Mouse (Mus musculus) liver, adult (tissue): ENCODE results near the gene Ankdd1a.

Experiments
- GATA4 ChIP-seq: IDR thresholded peaks from 2 replicates; pipeline ENCODE4 v1.6.1; 2014; ENCODE audit warnings: mild to moderate bottlenecking, low read length; ENCODE audit not compliant: insufficient replicate concordance

The Ankdd1a gene

DNA sequence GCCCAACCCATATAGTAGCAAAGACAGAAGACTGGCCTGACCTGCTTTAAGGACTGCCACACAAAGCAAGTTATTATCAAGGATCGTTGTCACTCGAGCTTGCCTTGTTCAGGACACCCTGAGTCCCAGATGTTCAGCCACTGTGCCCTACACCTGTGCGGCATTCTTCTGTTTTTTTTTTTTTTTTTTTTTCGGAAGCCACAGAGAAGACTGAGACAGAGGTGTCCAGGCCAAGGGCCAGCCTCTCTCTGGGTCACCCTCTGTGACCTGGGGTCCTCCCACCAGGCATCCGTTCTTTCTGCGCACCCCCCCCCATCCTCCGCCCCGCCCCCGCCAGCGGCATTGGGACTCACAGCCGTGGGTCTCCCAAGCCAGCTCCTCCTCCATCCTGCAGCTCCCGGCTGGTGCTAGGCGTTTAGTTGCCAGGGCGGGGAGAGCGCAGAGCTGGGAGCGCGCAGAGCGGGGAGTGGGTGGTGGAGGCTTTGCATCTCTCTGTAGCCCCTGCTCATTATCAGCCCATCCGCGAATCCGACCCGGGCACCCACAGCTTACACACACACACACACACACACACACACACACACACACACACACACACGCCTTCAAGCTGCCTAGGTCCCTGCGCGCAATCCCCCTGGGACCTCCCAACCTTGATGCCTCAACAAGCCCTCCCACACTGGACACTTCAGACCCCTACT lies at the start of gene Ankdd1a:
Ankdd1a (minus strand) TSS at position 387 of the 698 bp plus-strand sequence.
- TF ChIP-seq GATA4, result no peak

GRCm38 (mm10) chr9:65569491-65569971 lies 49.5 kb upstream of the Ankdd1a start:
- TF ChIP-seq GATA4, result no peak

- TF ChIP-seq GATA4, result no peak
These were observed 48.8 kb upstream of the Ankdd1a start for GRCm38 (mm10) chr9:65568787-65569186.

DNA sequence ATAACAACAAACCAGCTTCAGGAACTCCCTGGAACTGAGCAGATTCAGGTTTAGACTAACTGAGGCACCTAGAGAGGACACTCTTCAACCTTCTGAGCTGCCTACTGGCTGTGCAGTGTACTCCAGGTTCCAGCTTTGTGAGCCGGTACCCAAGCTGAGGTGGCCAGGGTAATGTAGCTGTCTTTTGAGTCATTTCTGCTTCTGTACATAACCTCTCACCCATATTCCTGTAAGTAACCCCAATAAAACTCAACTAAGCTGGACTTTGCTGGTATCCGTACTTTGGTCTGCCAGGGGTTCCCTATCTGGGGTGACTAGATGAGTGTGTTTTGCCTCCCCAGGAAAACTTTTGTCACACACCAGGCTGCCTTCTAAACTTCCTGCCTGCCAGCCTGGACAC lies 44.7 kb upstream of the Ankdd1a start:
- no peak for TF ChIP-seq GATA4

GRCm38 (mm10) chr9:65563073-65563472 lies 43.1 kb upstream of the Ankdd1a start:
- TF ChIP-seq GATA4, result no peak

- TF ChIP-seq GATA4, result no peak; the same call in 1 of the 2 replicates
These were observed 42.1 kb upstream of the Ankdd1a start for GRCm38 (mm10) chr9:65562081-65562506.

DNA sequence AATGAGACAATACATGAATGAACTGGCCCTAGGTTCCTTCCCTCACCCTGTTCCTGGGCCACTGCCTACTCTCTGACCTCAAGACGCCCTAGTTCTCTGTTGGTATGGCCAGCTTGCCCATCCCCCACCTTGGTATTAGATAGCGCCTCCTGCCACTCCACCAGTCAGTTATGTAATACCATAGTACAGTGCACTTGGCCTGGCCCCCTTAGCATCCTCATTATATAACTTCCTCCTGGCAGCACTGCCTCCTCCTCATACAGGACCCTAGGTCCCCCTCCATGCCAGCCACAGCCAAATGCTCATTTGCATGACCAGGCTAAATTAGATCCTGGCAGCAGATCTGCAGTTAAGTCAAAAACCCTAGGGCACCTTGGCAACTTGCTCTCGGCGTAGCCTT lies 41.0 kb upstream of the Ankdd1a start:
- TF ChIP-seq GATA4, result no peak

- TF ChIP-seq GATA4, result no peak
These were observed 38.8 kb upstream of the Ankdd1a start for GRCm38 (mm10) chr9:65558806-65559205.

DNA sequence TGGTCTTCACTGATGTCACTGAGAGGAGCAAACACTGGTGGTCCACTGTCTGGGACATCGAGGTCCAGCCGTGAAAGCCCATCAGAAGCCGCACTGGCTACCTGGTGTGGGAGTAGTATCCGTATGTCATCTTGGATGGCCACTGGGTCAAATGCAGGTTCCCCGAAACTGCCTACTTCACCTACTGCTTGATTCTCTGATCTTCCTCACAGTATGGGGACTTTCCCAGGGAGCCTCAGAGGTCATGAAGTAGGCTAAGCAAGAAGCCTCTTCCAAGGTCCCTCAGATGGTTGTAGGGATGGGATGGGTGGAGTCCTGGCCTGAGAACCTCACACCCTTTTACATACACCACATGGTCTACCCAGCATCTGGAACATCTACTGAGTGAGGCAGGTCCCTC lies 37.0 kb upstream of the Ankdd1a start:
- TF ChIP-seq GATA4, result no peak

GRCm38 (mm10) chr9:65556349-65556748 lies 36.4 kb upstream of the Ankdd1a start:
- TF ChIP-seq GATA4, result no peak

GRCm38 (mm10) chr9:65555621-65556020 lies 35.6 kb upstream of the Ankdd1a start:
- TF ChIP-seq GATA4, result no peak

- no peak for TF ChIP-seq GATA4
These were observed 35.0 kb upstream of the Ankdd1a start for GRCm38 (mm10) chr9:65555001-65555405.

DNA sequence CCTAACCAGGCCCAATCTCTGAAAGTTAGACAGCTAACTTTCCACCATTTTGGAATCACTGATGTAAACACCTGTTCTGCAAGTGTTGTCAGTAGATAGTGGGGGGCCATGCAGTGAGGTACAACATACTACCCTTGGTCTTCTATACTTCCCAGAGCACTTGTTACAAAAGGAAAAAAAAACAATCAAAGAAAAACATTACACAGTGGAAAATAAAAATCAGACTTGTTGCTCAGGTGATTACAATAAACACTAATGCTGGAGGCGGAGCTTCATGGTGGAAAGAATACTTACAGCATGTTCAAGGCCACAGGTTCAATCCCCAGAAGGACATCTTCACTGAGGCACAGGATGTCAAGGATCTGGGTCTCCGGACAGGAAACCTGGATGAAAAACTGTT lies 32.7 kb upstream of the Ankdd1a start:
- no peak for TF ChIP-seq GATA4

GRCm38 (mm10) chr9:65552141-65552540 lies 32.1 kb upstream of the Ankdd1a start:
- no peak for TF ChIP-seq GATA4

- TF ChIP-seq GATA4, result no peak
These were observed 31.0 kb upstream of the Ankdd1a start for GRCm38 (mm10) chr9:65551035-65551434.

- no peak; the same call in 1 of the 2 replicates for TF ChIP-seq GATA4
These were observed 30.3 kb upstream of the Ankdd1a start for GRCm38 (mm10) chr9:65550079-65550831.

DNA sequence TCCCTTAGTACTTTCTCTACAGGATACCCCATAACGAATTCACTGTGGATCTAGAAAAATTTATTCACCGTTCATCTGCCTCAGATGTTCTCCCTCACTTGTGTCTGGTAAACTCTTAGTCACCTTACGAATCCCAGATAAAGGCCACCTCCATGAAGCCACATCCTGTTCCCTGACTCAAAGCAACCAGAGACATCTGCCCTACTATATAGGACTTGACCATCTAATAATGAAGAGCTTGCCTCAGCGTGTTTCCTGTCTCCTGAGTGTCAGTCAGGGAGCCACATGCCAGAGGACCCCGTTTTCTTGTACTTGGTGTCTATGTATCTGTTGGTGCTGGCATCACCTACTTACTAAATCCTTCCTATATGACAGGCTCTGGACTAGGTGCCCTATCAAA lies 29.6 kb upstream of the Ankdd1a start:
- no peak for TF ChIP-seq GATA4

- no peak for TF ChIP-seq GATA4
These were observed 29.1 kb upstream of the Ankdd1a start for GRCm38 (mm10) chr9:65549139-65549538.
